Mouse (Mus musculus) spleen, adult 2 months (tissue): Measurements from ENCODE around the gene Riox1.
"Not testable (repeated sequence)": the region's sequence is repeated elsewhere in the genome, so short reads cannot be mapped to it uniquely, and the experiment has no call there.

Experiments used
- CTCF ChIP-seq: fragments of 200-500 bp; IDR thresholded peaks from 2 replicates; pipeline ENCODE4 v1.5.1; 2011; ENCODE audit warnings: mild to moderate bottlenecking, inconsistent platforms; ENCODE audit not compliant: insufficient read depth, insufficient read length, insufficient replicate concordance; ENCODE audit errors: extremely low read depth
- POLR2A ChIP-seq: fragments of 200-500 bp; IDR thresholded peaks from 2 replicates; pipeline ENCODE4 v1.6.1; 2011; ENCODE audit warnings: low read depth, low read length, inconsistent platforms

DNA sequence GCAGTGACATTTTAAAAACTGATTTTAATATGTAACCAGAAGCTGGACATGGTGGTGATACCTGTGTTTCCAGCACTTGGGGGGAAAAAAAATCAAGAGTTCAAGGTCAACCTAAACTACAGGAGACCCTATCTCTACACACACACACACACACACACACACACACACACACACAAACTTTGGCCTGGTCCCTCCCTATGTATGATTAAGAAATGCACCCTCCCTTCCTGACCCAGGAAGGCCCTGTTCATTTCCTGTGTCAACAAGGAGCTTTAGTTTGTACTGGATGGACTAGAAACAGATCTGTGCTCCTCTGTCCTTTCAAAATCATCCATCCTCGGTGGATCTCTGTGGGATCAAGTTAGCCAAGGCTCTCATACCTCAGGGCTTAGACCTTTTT lies 11.8 kb upstream of the Riox1 start:
- not testable (repeated sequence) for TF ChIP-seq POLR2A, CTCF
